Mouse (Mus musculus) liver, adult (tissue): ENCODE data around the gene Phyhipl.

Source experiments
- GATA4 ChIP-seq: IDR thresholded peaks from 2 replicates; pipeline ENCODE4 v1.6.1; 2014; ENCODE audit warnings: mild to moderate bottlenecking, low read length; ENCODE audit not compliant: insufficient replicate concordance

Gene Phyhipl

DNA sequence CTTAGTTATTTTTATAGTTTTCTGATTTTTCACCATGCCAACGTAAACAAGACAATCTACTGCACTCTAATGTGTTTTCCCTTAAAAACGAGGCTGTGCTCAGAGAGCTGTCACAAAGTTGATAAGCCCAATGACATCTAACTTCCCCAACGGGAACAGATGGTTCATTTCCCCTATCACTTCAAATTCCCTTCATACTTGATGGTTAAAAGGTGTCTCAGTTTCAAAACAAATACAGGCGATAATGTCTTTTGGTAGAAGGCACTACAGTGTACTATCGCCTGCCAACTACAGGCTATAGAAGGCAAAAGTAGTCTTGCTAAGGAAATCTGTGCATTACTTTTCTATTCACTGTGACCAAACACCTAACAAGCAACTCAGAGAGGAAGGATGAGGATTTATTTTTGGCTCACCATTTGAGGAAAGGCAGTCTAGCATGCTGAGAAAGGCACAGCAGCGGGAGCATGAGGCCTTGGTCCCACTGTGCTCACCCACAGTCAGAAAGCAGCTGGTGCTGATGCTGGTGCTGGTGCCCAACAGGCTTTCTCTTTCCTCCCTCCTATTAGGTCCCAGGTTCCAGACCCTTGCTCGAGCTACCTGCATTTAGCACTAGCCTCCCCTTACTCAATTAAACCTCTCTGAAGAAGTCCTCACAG is 74.1 kb downstream of the Phyhipl start:
- TF ChIP-seq GATA4 = no peak

DNA sequence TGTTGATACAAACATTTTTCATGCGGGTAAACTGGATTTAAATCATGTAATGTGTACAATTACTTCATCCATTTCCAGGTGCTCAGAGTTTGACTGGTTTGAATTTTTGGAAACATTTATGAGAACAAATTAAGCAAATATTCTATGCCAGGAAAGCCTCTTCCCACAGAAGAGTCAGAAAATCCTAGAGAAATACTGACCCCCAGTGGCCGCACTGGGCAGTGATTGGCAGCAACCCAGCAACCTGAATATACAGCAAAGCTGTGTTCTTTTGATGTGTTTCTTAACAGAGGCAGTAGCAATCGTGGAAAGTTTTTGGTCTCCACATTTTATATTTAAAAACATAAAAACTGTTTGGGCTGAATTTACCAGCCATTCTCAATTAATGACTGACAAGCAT is 92.1 kb downstream of the Phyhipl start:
- TF ChIP-seq GATA4 = no peak

DNA sequence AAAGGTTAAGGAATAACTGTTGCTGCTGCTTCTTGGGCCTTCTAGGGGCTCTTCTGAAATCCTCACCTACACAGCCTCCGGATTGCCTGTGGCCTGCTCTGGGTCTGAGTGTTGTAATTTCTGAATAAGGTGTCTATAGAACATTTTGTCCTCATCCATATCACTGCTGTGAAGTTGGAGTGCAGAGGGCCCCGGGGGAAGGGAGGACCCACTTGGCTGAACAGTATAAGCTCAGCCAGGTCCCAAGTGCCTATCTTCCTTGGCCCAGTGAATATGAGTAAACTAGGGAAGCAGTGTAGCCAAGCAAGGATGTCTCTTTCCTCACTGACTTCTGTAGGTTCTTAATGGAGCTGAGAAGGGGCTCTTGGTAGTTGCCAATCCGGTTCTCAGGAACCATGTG is 103.2 kb downstream of the Phyhipl start:
- no peak for TF ChIP-seq GATA4

DNA sequence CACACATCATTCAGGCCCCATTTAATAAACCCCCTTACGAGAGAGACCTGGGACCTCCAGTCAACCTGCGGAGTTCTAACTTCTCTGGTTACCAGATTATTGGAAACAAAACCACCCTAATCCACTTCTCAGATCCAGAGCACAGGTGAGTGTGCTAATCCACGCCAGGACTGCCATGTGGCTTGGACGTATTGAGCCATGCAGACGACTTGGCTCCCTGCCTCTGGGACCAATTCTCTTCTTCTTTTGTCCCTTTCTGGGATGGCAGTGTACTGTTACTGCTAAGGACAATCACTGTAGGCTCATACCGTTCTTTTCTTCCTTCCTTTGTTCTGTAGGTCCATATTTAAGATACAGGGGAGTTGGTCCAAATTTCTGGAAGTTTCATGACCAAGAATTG is 112.9 kb downstream of the Phyhipl start:
- no peak for TF ChIP-seq GATA4

DNA sequence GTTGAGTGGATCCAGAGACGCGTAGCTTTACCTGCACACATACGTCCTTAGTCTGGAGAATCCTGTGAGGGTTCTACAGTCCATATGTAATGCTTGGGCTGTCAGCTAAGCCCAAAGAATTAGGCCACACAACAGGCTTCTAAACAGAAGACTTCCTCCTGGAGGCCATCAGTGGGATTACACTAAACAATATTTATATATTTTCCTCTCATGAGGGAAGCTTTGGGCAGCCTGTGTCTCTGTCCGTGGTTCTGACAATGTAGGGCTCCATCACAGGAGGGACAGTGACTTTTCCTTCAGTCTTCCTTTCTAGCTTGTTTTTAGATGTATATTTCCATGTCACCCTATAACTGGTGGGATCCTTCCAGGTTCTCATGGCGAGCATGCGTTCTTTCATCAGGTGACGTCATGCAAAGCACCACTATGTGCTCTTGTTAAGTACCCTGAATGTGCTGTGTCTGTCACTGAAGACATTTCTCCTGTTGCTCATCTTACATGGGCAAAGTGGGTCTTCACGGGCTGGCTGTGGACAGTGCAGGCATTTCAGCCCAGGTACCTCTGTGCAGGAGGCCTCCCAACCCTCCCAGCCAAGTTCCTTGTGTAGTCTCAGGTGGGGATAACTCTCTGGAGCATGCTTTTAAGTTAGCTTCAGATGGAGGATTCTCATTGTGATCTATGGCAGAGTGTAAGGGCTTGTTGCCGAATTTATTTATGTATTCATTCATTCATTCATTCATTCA is 115.1 kb downstream of the Phyhipl start:
- no peak for TF ChIP-seq GATA4

DNA sequence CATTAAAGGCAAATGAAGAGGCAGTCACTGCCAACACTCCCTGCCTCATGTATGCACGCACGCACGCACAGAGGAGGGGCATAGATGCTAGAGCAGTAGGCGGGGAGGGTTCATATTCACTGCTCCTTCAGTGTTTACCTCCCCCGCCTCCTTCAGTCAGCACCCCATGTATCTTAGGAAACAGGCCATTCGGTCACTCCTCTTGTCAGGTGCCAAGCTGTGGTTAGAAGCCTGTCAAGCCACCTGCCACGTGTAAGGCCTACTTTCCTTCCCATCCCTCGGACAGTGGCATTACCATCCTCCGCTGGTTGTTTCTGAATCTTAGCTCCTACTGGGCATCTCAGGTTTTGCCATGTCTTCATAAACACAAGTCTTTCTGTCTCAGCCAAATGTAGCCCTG is 116.5 kb downstream of the Phyhipl start:
- no peak for TF ChIP-seq GATA4

DNA sequence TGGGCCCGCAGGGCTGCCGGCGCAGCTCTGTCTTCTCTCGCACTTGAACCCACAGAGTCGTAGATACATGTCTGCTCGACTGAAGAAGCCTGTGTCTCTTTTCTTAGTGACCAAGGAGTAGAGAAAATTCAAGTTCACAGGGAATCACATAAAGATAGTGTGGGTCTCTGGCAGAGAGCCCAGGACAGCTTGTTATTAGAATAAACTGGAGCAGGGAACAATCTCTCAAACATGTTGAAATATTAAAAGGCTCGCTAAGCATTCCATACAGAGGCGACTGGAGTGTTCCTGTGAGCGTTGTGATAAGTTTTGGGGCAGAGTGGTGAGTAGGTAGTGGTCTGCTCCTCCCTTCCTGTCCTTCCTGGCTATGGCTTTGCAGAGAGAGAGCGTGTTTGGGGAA is 118.1 kb downstream of the Phyhipl start:
- no peak for TF ChIP-seq GATA4

DNA sequence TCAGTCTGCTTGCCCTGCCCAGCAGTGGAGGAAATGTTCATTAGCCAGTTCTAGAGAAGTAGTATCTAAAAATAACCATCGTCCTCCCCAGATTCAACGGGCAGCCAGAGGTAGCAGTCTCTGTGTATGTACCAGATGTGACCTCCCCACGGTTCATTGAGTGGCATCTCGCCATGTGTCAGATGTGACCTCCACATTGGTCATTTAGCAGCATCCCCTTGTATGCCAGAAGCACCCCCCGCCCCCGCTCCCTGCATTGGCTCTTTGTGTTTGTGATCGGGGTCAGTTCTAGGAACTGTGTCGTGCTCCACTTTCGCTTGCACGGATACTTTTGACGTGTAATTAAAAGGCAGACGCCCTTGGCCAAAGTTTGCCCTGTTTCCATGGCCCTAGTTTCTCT is 120.4 kb downstream of the Phyhipl start:
- no peak for TF ChIP-seq GATA4

DNA sequence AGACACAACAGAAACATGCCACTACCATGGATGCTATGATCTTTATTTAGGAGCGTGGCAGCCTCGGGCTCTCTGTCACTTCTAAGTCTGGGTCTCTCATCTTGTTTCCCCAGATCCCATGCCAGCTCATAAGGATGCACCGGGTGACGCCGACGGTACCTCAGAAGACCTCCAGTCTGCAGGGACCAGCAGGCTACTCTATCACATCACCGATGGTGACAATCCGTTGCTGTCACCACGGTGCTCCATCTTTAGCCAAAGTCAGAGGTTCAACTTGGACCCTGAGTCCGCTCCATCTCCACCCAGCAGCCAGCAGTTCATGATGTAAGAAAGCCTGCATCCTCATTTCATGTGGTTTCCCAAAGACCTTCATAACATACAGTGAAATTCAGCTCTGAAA is 121.2 kb downstream of the Phyhipl start:
- TF ChIP-seq GATA4 = no peak

DNA sequence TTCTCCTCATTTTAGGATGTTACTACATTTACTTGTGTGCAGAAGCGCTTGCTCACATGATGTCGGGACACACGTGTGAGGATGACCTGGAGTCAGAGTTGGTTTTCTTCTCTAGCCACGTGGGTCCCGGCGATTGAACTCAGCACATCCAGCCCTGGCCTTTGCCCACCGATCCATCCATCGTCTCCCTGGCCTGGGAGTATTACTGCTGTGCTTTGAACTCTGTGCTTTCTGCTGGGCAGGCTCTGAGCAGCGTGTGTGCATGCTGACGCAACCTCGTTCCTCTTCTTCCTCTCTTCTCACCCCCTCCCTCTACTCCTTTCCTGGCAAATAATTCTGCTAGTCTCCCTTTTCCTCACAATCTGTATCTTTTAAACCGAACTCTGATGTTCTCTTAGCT is 121.8 kb downstream of the Phyhipl start:
- no peak for TF ChIP-seq GATA4

DNA sequence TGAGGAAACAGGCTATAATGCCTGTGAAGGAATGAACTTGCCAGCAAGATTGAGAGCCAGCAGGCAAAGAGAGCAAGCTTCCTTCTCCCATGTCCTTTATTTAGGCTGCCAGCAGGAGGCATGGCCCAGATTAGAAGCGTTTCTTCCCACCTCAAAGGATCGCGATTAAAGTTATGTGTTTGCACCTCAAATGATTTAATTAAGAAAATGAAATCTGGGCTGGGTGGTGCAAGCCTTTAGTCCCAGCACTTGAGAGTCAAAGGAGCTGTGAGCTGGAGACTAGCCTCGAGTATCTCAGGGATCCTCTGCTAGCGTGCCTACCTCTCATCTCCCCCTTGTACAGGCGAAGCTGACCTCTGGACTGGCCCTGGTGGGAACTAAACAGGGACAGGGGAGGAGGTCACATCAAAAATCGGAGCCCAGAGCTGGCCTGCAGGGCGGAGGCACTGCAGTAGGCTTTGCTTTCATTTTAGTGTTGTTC is 122.4 kb downstream of the Phyhipl start:
- no peak for TF ChIP-seq GATA4

DNA sequence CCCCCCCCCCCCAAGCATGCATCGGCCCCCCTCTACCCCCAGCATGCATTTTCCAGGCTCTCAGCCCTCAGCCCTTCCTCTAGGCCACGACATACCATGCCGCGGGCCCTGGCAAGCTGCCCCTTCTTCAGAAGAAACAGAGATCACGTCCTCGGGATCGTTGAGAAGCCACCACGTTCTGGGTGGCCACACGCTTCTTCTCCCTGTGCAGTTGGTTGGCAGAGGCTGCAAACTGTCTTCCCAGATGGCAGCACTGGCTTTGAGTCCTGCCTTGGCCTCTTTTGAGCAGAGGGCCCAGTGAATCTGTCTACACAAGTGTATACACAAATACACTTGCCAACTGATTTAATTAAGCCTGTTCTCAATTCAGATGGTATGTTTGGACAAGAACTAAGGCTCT is 123.5 kb downstream of the Phyhipl start:
- TF ChIP-seq GATA4 = no peak

DNA sequence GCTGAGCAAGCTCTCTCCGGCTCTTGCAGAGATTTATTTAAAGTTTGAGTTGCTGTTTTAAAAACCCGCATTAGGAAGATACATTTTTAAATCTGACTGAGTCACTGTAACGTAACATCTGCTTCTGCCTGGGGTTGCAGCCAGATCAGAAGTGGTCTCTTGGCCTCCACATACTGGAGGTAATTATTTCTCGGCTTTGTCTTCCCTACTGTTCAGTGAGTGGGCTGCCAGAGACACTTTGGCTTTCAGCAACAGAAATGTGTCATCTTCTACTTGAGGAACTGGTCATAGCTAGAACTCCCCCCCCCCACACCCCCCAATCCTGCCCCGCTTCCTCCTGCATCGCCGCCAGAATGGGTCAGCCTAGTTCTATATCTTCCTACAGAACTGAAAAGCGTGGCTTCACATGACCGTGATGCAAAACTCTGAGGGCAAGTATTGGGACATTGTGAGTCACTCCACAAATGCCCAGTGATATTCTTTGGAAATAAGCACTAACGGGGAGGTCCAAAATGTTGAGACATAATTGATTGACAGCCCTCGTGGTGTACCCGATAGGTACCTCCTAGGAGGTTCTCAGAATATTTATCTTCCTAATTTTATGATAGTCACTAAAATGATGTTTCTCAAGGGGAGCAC is 125.5 kb downstream of the Phyhipl start:
- TF ChIP-seq GATA4 = no peak

DNA sequence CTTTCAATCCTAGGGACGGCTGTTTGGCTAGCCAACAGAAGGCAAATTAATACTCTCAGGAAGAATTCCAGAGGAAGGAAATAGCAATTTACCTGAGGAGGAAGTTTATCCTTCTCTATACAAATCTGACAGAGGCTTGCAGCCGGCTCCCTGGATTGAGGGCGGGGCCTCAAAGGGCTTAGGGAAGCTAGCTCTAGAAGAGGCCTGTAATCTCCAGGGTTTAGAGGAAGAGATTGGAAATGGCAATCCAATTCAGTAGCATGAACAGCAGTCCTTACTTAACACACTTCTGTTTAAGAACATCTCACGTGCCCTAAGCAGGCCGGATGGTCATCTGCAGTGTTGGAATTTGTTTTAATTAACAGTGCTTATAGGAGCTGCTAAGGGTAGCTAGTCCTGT is 134.4 kb downstream of the Phyhipl start:
- TF ChIP-seq GATA4 = no peak

DNA sequence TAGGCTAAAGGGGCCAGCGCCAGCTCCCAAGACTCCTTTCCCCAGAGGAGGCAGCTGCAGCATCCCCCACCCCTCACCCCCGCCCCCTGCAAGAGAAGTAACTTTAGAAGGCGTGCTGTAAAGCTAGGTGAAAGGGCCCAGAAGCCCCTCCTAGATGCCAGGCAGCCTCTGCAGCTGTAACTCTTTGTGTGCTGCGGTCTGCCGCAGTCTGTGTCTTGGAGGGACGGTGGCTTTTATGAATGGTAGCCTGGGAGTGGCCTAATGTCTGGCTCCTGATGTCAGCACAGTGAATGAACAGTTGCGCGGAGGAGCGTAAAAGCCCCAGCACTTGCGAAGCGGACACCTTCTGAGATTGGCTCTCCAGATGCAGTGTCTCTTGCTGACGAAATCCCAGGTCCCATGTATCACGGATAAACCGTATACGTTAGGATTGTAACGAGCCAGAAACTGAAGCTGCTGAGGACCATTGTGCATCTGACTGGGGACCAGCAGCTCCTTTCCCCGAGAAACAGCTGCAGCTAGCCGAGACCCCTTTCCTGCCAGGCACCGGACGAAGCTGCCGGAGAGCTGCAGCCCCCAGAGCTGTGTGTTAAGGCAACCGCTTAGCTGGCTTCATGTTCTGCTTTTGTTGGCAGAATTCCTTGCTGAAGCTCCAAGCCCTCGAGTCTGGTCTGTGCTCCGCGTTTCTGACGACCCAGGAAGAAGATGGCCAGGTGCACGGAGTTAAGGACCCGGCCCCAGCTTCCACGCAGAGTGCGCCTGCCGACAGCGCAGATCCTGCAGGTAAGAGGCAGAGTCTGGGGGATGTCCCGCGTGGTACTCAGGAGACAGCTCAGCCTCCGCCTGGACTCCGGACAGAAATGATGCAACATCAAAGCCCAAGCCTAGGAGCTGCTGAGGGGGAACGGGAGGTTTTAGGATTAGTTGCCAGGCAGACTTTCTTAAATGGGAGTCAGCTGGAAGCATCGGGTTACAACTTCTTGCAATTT is 135.3 kb downstream of the Phyhipl start:
- no peak for TF ChIP-seq GATA4
